In the genomic region with DNA sequence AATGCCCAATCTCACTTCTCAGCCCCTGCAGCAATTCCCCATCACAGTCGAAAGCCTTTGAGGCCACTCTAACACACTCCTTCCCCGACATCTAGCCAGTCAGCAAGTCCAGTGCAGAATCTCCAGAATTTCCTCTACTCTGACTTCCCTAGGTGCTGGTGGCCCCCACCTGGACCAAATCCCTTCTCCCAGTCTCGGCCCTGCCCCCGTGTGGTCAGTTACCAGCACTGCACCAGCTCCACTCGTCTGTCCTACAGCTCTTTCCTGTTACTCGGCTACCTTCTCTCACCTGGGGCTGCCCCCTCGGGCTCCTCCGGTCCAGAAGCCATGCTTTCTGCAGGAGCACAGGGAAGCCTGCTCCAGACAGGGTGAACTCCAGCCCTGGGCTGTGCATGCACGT, we compare ENCODE assay signal across 9 mouse cellular contexts. TPM values are rescaled to one million over a fixed set of nuclear protein-coding genes. Genes with fewer than 3 reads are reported as not detected.
DNase-seq lines count a peak whose midpoint lies in the region; ATAC-seq and TF ChIP-seq lines count a peak whose summit lies in the region.
"Had no signal": no experiment of that assay in that cellular context is flagged by ENCODE, and none has a peak within 500 bp of the region (broad histone marks: within the 10 kb centered on the region; RNA-seq: fewer than 3 reads in every experiment).

No protein-coding gene starts in this region.

- peak; percentile 76 for TF ChIP-seq CTCF in intestine, postnatal 0 days (IDR thresholded peaks at IDR 0.05; ENCODE audit: low read depth)

- H3K27me3 ChIP-seq in intestine, postnatal 0 days (replicated peaks; ENCODE audit: control insufficient read depth, insufficient read depth, low read length), result no peaks in the 10 kb centered on the region
- H3K27me3 ChIP-seq in intestine, embryonic 15.5 days (replicated peaks), result no peaks in the 10 kb centered on the region; the same call in 1 of the 2 replicates
- H3K27me3 ChIP-seq in forebrain, embryonic 13.5 days, result peaks cover 34% of the 10 kb centered on the region; the same call in 1 of the 2 replicates

- no peaks in the 10 kb centered on the region for H3K4me1 ChIP-seq in intestine, postnatal 0 days (replicated peaks; ENCODE audit: control insufficient read depth, insufficient read depth, low read length)
- no peaks in the 10 kb centered on the region for H3K4me1 ChIP-seq in intestine, embryonic 15.5 days (replicated peaks)
- 0 out of 2 replicates have a peak, but pooled peaks cover 6% of the 10 kb centered on the region for H3K4me1 ChIP-seq in forebrain, embryonic 13.5 days

- peak; percentile 66 for DNase-seq in ES-CJ7 (ENCODE audit: low read depth, low spot score)
- DNase-seq in adrenal gland, adult 2 months, result peak; percentile 30
- DNase-seq in neural tube, embryonic 10.5 days (ENCODE audit: extremely low spot score, low spot score), result no peak

- 18% methylated on average over 9 of the region's 9 CpGs for whole genome bisulfite sequencing in intestine, postnatal 0 days
- 17% methylated on average over 9 of the region's 9 CpGs for WGBS in intestine, embryonic 15.5 days
- 23% methylated on average over 9 of the region's 9 CpGs for WGBS in forebrain, embryonic 13.5 days

- H3K4me3 ChIP-seq in intestine, postnatal 0 days (ENCODE audit: low read depth, low read length), result no peak overlapping the region
- no peak overlapping the region for H3K4me3 ChIP-seq in intestine, embryonic 15.5 days (replicated peaks)
- H3K4me3 ChIP-seq in forebrain, embryonic 13.5 days, result no peak overlapping the region

- ATAC-seq in intestine, postnatal 0 days, result no peak
- ATAC-seq in intestine, embryonic 15.5 days, result no peak
- ATAC-seq in granulocyte monocyte progenitor cell, adult 5-6 weeks (replicated peaks; ENCODE audit: poor library complexity, severe bottlenecking), result peak; percentile 62
- peak; percentile 70 for ATAC-seq in megakaryocyte-erythroid progenitor cell, adult 5-6 weeks (replicated peaks; ENCODE audit: low FRiP score, low TSS enrichment, poor library complexity, severe bottlenecking)
- ATAC-seq in forebrain, embryonic 13.5 days, result no peak

- no peak overlapping the region for H3K9ac ChIP-seq in intestine, postnatal 0 days (ENCODE audit: low read depth, low read length)
- no peak overlapping the region for H3K9ac ChIP-seq in intestine, embryonic 15.5 days
- no peak overlapping the region for H3K9ac ChIP-seq in forebrain, embryonic 13.5 days

- no peaks in the 10 kb centered on the region for H3K36me3 ChIP-seq in intestine, postnatal 0 days (ENCODE audit: control insufficient read depth, insufficient read depth)
- no peaks in the 10 kb centered on the region for H3K36me3 ChIP-seq in intestine, embryonic 15.5 days
- no peaks in the 10 kb centered on the region for H3K36me3 ChIP-seq in forebrain, embryonic 13.5 days (ENCODE audit: poor library complexity, severe bottlenecking)

- no peak overlapping the region for H3K27ac ChIP-seq in intestine, postnatal 0 days (ENCODE audit: low read depth, low read length)
- H3K27ac ChIP-seq in intestine, embryonic 15.5 days, result no peak overlapping the region
- H3K27ac ChIP-seq in forebrain, embryonic 13.5 days, result no peak overlapping the region

- no peaks in the 10 kb centered on the region for H3K9me3 ChIP-seq in intestine, postnatal 0 days (ENCODE audit: control insufficient read depth)
- no peaks in the 10 kb centered on the region for H3K9me3 ChIP-seq in intestine, embryonic 15.5 days
- H3K9me3 ChIP-seq in forebrain, embryonic 13.5 days (replicated peaks), result no peaks in the 10 kb centered on the region

- H3K4me2 ChIP-seq in intestine, postnatal 0 days (replicated peaks; ENCODE audit: low read depth), result no peak overlapping the region
- H3K4me2 ChIP-seq in intestine, embryonic 15.5 days (replicated peaks), result no peak overlapping the region
- no peak overlapping the region for H3K4me2 ChIP-seq in forebrain, embryonic 13.5 days

RNA-seq across cellular contexts. Expression of gene Trp73, which starts 46.8 kb away (rescaled TPM):
- 0.03 TPM in 1 of 2 replicates, not detected in the other for polyA plus RNA-seq in intestine, postnatal 0 days (2015; fragmentation: Nextera tagmentation; extraction: Ambion mirVana)
- 0.13 and 0.33 TPM in 2 replicates for polyA plus RNA-seq in intestine, embryonic 15.5 days (2015; fragmentation: Nextera tagmentation; extraction: Ambion mirVana)
- total RNA-seq in adrenal gland, adult 2 months (2021), result not detected
- polyA plus RNA-seq in adrenal gland, adult 2 months (2012; rRNA removed), result 0.30 TPM in 1 of 2 replicates, not detected in the other
- total RNA-seq in granulocyte monocyte progenitor cell, adult 5-6 weeks (2014; fragmentation: Nextera tagmentation), result not detected in 2 replicates
- total RNA-seq in granulocyte monocyte progenitor cell, adult 5-6 weeks (2017), result not detected in 2 replicates
- total RNA-seq in megakaryocyte-erythroid progenitor cell, adult 5-6 weeks (2014; fragmentation: Nextera tagmentation), result not detected in 2 replicates
- not detected in 2 replicates for total RNA-seq in megakaryocyte-erythroid progenitor cell, adult 5-6 weeks (2017)
- 5.2 and 5.9 TPM in 2 replicates for polyA plus RNA-seq in forebrain, embryonic 13.5 days (2015; fragmentation: Nextera tagmentation; extraction: Ambion mirVana)

RNA-seq across cellular contexts. Expression of gene Wrap73, which starts 49.0 kb away (rescaled TPM):
- polyA plus RNA-seq in intestine, postnatal 0 days (2015; fragmentation: Nextera tagmentation; extraction: Ambion mirVana), result 13.2 and 15.0 TPM in 2 replicates
- 28.9 and 31.2 TPM in 2 replicates for polyA plus RNA-seq in intestine, embryonic 15.5 days (2015; fragmentation: Nextera tagmentation; extraction: Ambion mirVana)
- total RNA-seq in adrenal gland, adult 2 months (2021), result 10 to 100 TPM; 16.7 to 20.4 TPM
- 41.0 and 41.1 TPM in 2 replicates for polyA plus RNA-seq in adrenal gland, adult 2 months (2012; rRNA removed)
- 8.0 and 18.9 TPM in 2 replicates for total RNA-seq in granulocyte monocyte progenitor cell, adult 5-6 weeks (2014; fragmentation: Nextera tagmentation)
- 8.6 and 24.1 TPM in 2 replicates for total RNA-seq in granulocyte monocyte progenitor cell, adult 5-6 weeks (2017)
- total RNA-seq in megakaryocyte-erythroid progenitor cell, adult 5-6 weeks (2014; fragmentation: Nextera tagmentation), result 23.3 and 29.7 TPM in 2 replicates
- total RNA-seq in megakaryocyte-erythroid progenitor cell, adult 5-6 weeks (2017), result 8.9 and 10.9 TPM in 2 replicates
- polyA plus RNA-seq in forebrain, embryonic 13.5 days (2015; fragmentation: Nextera tagmentation; extraction: Ambion mirVana), result 59.2 and 61.4 TPM in 2 replicates

RNA-seq across cellular contexts. Expression of gene Ccdc27, which starts 50.7 kb away (rescaled TPM):
- polyA plus RNA-seq in intestine, postnatal 0 days (2015; fragmentation: Nextera tagmentation; extraction: Ambion mirVana), result 0.05 TPM in 1 of 2 replicates, not detected in the other
- not detected in 2 replicates for polyA plus RNA-seq in intestine, embryonic 15.5 days (2015; fragmentation: Nextera tagmentation; extraction: Ambion mirVana)
- not detected for total RNA-seq in adrenal gland, adult 2 months (2021)
- polyA plus RNA-seq in adrenal gland, adult 2 months (2012; rRNA removed), result not detected in 2 replicates
- not detected in 2 replicates for total RNA-seq in granulocyte monocyte progenitor cell, adult 5-6 weeks (2014; fragmentation: Nextera tagmentation)
- total RNA-seq in granulocyte monocyte progenitor cell, adult 5-6 weeks (2017), result not detected in 2 replicates
- total RNA-seq in megakaryocyte-erythroid progenitor cell, adult 5-6 weeks (2014; fragmentation: Nextera tagmentation), result not detected in 2 replicates
- total RNA-seq in megakaryocyte-erythroid progenitor cell, adult 5-6 weeks (2017), result not detected in 2 replicates
- not detected in 2 replicates for polyA plus RNA-seq in forebrain, embryonic 13.5 days (2015; fragmentation: Nextera tagmentation; extraction: Ambion mirVana)
- polyA plus RNA-seq: frontal cortex, adult 2 months had no signal

Comparison
In these comparisons a context has a peak if more than half of its experiments do, and no peak if none do; other contexts are left out.
1. ATAC-seq: peak in granulocyte monocyte progenitor cell, adult 5-6 weeks (single experiment) and megakaryocyte-erythroid progenitor cell, adult 5-6 weeks (single experiment); none in intestine, postnatal 0 days (single experiment), intestine, embryonic 15.5 days (single experiment) and forebrain, embryonic 13.5 days (single experiment).